ENCODE assay signal across 9 mouse cellular contexts in the genomic region with DNA sequence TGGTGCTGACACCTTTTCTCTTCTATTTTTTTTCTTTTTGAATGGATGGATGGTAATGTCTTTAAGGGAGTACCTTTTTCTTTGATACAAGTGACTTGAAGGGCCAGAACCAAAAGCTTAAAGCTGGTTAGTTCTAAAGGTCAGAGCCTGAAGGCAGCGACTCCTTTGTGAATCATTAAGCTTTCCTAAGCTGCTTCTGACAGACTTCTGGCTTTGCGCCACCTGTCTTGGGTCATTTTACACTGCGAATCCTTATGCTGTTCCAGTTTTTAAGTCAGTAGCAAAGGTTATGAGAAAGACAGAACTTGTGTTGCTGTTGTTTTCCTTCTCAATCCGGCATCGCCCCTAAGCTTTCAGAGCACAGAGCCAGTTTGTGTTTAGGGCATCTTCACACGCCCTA.
A peak's percentile ranks its signal among the peaks of the same experiment; 100 is the strongest.
DNase-seq lines count a peak whose midpoint lies in the region; ATAC-seq and TF ChIP-seq lines count a peak whose summit lies in the region.
"Had no signal": no experiment of that assay in that cellular context is flagged by ENCODE, and none has a peak within 500 bp of the region (broad histone marks: within the 10 kb centered on the region; RNA-seq: fewer than 3 reads in every experiment).

No protein-coding gene starts in this region.

- no peaks in the 10 kb centered on the region; the same call in 1 of the 2 replicates for H3K27me3 ChIP-seq in midbrain, embryonic 10.5 days (ENCODE audit: low read depth, poor library complexity, severe bottlenecking)
- 0 out of 2 replicates have a peak, but pooled peaks cover 3% of the 10 kb centered on the region for H3K27me3 ChIP-seq in midbrain, embryonic 13.5 days
- H3K27me3 ChIP-seq in intestine, postnatal 0 days (replicated peaks; ENCODE audit: control insufficient read depth, insufficient read depth, low read length), result no peaks in the 10 kb centered on the region
- no peaks in the 10 kb centered on the region for H3K27me3 ChIP-seq in midbrain, embryonic 14.5 days (ENCODE audit: control insufficient read depth, insufficient read depth, low read length)
- H3K27me3 ChIP-seq in forebrain, embryonic 10.5 days (ENCODE audit: poor library complexity, severe bottlenecking), result no peaks in the 10 kb centered on the region

- peaks cover 35% of the 10 kb centered on the region for H3K4me1 ChIP-seq in midbrain, embryonic 10.5 days
- peaks cover 26% of the 10 kb centered on the region for H3K4me1 ChIP-seq in midbrain, embryonic 13.5 days (replicated peaks)
- peaks cover 2% of the 10 kb centered on the region; the same call in 1 of the 2 replicates for H3K4me1 ChIP-seq in bone marrow, adult 2 months (ENCODE audit: control insufficient read depth, insufficient read depth, low read length)
- H3K4me1 ChIP-seq in intestine, postnatal 0 days (replicated peaks; ENCODE audit: control insufficient read depth, insufficient read depth, low read length), result no peaks in the 10 kb centered on the region; the same call in 1 of the 2 replicates
- peaks cover 16% of the 10 kb centered on the region for H3K4me1 ChIP-seq in midbrain, embryonic 14.5 days (ENCODE audit: control insufficient read depth, insufficient read depth, low read length)
- peaks cover 29% of the 10 kb centered on the region for H3K4me1 ChIP-seq in forebrain, embryonic 10.5 days

- TF ChIP-seq POLR2A in bone marrow, adult 2 months (IDR thresholded peaks at IDR 0.05; ENCODE audit: borderline replicate concordance, control insufficient read depth, low read depth, low read length), result no peak

- peak overlapping the region; percentile 67; the same call in 1 of the 2 replicates for H3K27ac ChIP-seq in midbrain, embryonic 10.5 days (replicated peaks)
- no peak overlapping the region for H3K27ac ChIP-seq in midbrain, embryonic 13.5 days
- H3K27ac ChIP-seq in bone marrow, adult 2 months (ENCODE audit: control insufficient read depth, insufficient read depth, low read depth, low read length, poor library complexity), result peak overlapping the region; percentile 77; the same call in 1 of the 2 replicates
- H3K27ac ChIP-seq in intestine, postnatal 0 days (ENCODE audit: low read depth, low read length), result no peak overlapping the region
- no peak overlapping the region for H3K27ac ChIP-seq in midbrain, embryonic 14.5 days (replicated peaks; ENCODE audit: low read depth, low read length)
- H3K27ac ChIP-seq in forebrain, embryonic 10.5 days, result no peak overlapping the region
- H3K27ac ChIP-seq: limb, embryonic 15.5 days had no signal

- no peaks in the 10 kb centered on the region for H3K36me3 ChIP-seq in midbrain, embryonic 10.5 days
- no peaks in the 10 kb centered on the region for H3K36me3 ChIP-seq in midbrain, embryonic 13.5 days
- no peaks in the 10 kb centered on the region for H3K36me3 ChIP-seq in intestine, postnatal 0 days (ENCODE audit: control insufficient read depth, insufficient read depth)
- no peaks in the 10 kb centered on the region for H3K36me3 ChIP-seq in midbrain, embryonic 14.5 days (ENCODE audit: control insufficient read depth, insufficient read depth, low read length)
- no peaks in the 10 kb centered on the region for H3K36me3 ChIP-seq in forebrain, embryonic 10.5 days (replicated peaks)
- H3K36me3 ChIP-seq: limb, embryonic 15.5 days had no signal

- no peak overlapping the region for H3K4me2 ChIP-seq in midbrain, embryonic 13.5 days (replicated peaks)
- H3K4me2 ChIP-seq in intestine, postnatal 0 days (replicated peaks; ENCODE audit: low read depth), result peak overlapping the region; percentile 37; the same call in 1 of the 2 replicates
- peak overlapping the region; percentile 9; the same call in 1 of the 2 replicates for H3K4me2 ChIP-seq in midbrain, embryonic 14.5 days (ENCODE audit: low read length)
- H3K4me2 ChIP-seq: limb, embryonic 15.5 days had no signal

- WGBS in midbrain, embryonic 10.5 days, result 45% methylated on average over 6 of the region's 6 CpGs
- 30% methylated on average over 6 of the region's 6 CpGs for WGBS in midbrain, embryonic 13.5 days
- WGBS in bone marrow, adult 2 months, result 17% methylated on average over 6 of the region's 6 CpGs
- 35% methylated on average over 6 of the region's 6 CpGs for WGBS in intestine, postnatal 0 days
- 35% methylated on average over 6 of the region's 6 CpGs for WGBS in midbrain, embryonic 14.5 days
- WGBS in forebrain, embryonic 10.5 days, result 47% methylated on average over 6 of the region's 6 CpGs

- H3K9ac ChIP-seq in midbrain, embryonic 13.5 days (replicated peaks), result no peak overlapping the region
- H3K9ac ChIP-seq in intestine, postnatal 0 days (ENCODE audit: low read depth, low read length), result no peak overlapping the region
- H3K9ac ChIP-seq in midbrain, embryonic 14.5 days (replicated peaks; ENCODE audit: low read length), result no peak overlapping the region
- H3K9ac ChIP-seq: limb, embryonic 15.5 days had no signal

- no peak for ATAC-seq in midbrain, embryonic 13.5 days
- peak; percentile 67 for ATAC-seq in intestine, postnatal 0 days
- no peak for ATAC-seq in midbrain, embryonic 14.5 days (ENCODE audit: low FRiP score, low TSS enrichment)
- ATAC-seq in frontal cortex, adult (ENCODE audit: low TSS enrichment), result no peak
- ATAC-seq in megakaryocyte-erythroid progenitor cell, adult 5-6 weeks (replicated peaks; ENCODE audit: low FRiP score, low TSS enrichment, poor library complexity, severe bottlenecking), result no peak

- no peaks in the 10 kb centered on the region for H3K9me3 ChIP-seq in midbrain, embryonic 10.5 days (replicated peaks)
- H3K9me3 ChIP-seq in midbrain, embryonic 13.5 days, result no peaks in the 10 kb centered on the region
- H3K9me3 ChIP-seq in intestine, postnatal 0 days (ENCODE audit: control insufficient read depth), result no peaks in the 10 kb centered on the region
- no peaks in the 10 kb centered on the region for H3K9me3 ChIP-seq in midbrain, embryonic 14.5 days (ENCODE audit: control insufficient read depth, low read length)
- no peaks in the 10 kb centered on the region for H3K9me3 ChIP-seq in forebrain, embryonic 10.5 days
- H3K9me3 ChIP-seq: limb, embryonic 15.5 days had no signal

- no peak for TF ChIP-seq CTCF in bone marrow, adult 2 months (IDR thresholded peaks at IDR 0.05; ENCODE audit: control insufficient read depth, insufficient read depth, low read length)
- TF ChIP-seq CTCF in intestine, postnatal 0 days (IDR thresholded peaks at IDR 0.05; ENCODE audit: low read depth), result peak; percentile 59

- no peak overlapping the region for H3K4me3 ChIP-seq in midbrain, embryonic 10.5 days
- no peak overlapping the region for H3K4me3 ChIP-seq in midbrain, embryonic 13.5 days (replicated peaks)
- H3K4me3 ChIP-seq in bone marrow, adult 2 months (replicated peaks; ENCODE audit: control insufficient read depth, low read depth, low read length), result no peak overlapping the region
- H3K4me3 ChIP-seq in intestine, postnatal 0 days (ENCODE audit: low read depth, low read length), result no peak overlapping the region
- H3K4me3 ChIP-seq in midbrain, embryonic 14.5 days (replicated peaks; ENCODE audit: low read depth, low read length), result no peak overlapping the region
- H3K4me3 ChIP-seq in forebrain, embryonic 10.5 days, result no peak overlapping the region
- H3K4me3 ChIP-seq: limb, embryonic 15.5 days had no signal

- peak; percentile 19 for DNase-seq in midbrain, embryonic 10.5 days (ENCODE audit: low spot score)
- DNase-seq in midbrain, embryonic 14.5 days, result peak; percentile 65
- DNase-seq in forebrain, embryonic 10.5 days (ENCODE audit: extremely low spot score, low spot score), result no peak

Comparison
In these comparisons a context has a peak if more than half of its experiments do, and no peak if none do; other contexts are left out.
1. H3K27ac ChIP-seq: peak in midbrain, embryonic 10.5 days (single experiment) and bone marrow, adult 2 months (single experiment); none in midbrain, embryonic 13.5 days (single experiment), intestine, postnatal 0 days (single experiment), midbrain, embryonic 14.5 days (single experiment) and forebrain, embryonic 10.5 days (single experiment).